Mouse (Mus musculus): ENCODE data around the gene Gm21094. TPM values are rescaled to one million over a fixed set of nuclear protein-coding genes. Genes with fewer than 3 reads are reported as not detected.
"Not testable (repeated sequence)": the region's sequence is repeated elsewhere in the genome, so short reads cannot be mapped to it uniquely, and the experiment has no call there.

The Gm21094 gene
- polyA plus RNA-seq (2012; rRNA removed) = not detected in 2 replicates

- DNase-seq; H3K4me1 ChIP-seq (ENCODE audit: control insufficient read depth, insufficient read depth, low read length); H3K4me3 ChIP-seq (replicated peaks; ENCODE audit: extremely low read depth, low read depth, low read length): not testable (repeated sequence)
- WGBS = no CpG with 5 or more reads among the region's 8 CpGs
Measured at GRCm38 (mm10) chrY:32620343-32620742, at the start of gene Gm21094. TSS of gene Gm21094 (minus strand) at chrY:32620443.

Data from lung, adult 2 months (tissue).